Mouse (Mus musculus) left cerebral cortex, adult 18-20 months (tissue): Measurements from ENCODE around the gene Arfip1. TPM values are rescaled to one million over a fixed set of nuclear protein-coding genes. Genes with fewer than 3 reads are reported as not detected.

Experiments
- DNase-seq, 2 experiments: peaks; one replicate each; pipeline ENCODE4 v3.0.0; 2021 to 2022; ENCODE audit warnings: low spot score in 2 of 2, mixed read lengths in 1 of 2
- total RNA-seq, 2 experiments: library from RNA; stranded (reverse); gene quantifications; 2 replicates each; pipeline ENCODE4 v1.2.3; 2021

The Arfip1 gene
- total RNA-seq, 2 experiments from 2014 or later: 18.2 to 20.1 TPM

DNA sequence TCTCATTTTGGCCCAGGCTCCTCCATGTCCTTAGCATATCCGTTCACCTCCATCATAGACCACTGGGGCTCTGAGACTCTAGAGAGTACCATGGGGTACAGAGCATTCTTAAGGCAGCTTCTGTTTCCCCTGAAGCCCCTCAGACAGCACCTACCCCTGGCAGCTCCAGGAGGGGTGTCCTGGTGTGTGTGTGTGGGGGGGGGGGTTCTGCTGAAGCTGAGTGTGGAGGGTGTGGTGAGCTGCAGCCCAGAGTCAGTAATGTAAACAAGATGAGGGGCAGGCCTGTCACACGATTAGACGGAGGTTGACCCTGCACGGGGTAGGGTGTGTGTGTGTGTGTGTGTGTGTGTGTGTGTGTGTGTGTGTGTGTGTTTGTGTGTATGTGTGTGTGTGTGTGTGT is 120.7 kb downstream of the Arfip1 start:
- no peak for DNase-seq

DNA sequence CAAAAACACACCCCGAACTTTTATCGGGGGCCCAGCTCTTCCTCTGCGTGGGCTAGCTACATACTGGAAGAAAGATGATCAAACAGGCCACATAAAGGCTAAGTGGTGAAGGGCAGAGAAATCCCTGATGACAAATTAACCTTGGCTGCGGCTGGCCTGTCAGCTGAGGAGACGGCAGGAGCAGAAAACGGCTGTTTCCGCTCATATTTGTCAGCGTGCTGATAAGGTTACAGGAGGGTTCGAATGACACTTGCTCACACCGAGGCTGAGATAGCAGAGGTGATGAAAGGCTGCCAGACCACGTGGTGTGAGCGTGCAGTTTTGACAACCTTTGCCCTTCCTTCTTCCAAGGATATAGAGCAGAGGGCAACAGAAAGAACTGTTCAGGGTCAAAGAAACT is 121.5 kb downstream of the Arfip1 start:
- no peak for DNase-seq

DNA sequence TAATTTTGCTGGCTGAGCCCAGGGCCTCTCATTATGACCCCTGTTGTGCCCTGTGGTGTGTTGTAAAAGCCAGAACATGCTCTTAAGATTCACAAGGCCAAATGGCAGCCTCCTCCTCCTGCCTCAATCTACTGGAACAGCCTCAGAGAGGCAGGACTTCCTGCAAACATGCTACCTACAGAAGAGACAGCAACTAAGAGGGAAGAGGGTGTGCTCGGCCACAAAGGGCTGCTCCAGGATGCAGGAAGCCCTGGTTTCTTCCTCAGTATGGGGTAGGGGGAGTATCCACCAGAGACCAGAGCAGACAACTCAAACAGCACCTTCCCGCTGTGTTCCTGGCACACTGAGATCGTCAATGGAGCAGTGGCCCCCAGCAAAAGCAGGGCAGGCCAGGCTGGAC is 121.9 kb downstream of the Arfip1 start:
- DNase-seq: no peak

DNA sequence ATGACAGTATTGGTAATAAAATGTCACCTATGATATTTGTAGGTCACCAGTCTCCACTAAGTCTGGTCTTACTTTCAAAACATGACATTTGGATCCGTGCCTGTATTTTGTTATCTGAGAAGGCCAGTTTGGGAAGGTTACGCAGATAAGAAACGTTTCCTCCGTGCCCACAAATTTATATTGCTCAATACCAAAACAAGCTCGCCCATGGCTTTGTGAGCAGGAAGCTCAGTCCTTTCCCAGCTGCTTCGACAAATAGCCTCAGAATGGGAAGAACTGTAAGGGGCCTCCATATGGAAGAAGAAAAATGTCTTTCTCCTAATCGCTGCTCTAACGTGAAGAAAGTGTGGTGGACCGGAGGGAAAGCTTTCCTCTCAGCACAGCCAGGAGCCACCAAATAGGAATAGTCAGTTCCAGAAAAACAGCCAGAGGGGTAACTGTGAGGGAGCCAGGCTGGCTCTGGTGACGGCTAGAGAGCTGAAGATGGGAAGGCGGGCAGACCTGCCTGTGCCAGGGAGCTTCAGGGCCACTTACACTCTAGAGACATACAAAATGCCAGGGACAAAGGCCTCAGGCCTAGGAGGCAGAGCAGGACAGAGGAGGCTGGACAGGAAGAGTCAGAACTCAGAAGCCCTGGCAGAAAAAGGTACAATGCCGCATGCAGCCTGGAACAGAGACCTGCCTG is 126.5 kb downstream of the Arfip1 start:
- no peak for DNase-seq

DNA sequence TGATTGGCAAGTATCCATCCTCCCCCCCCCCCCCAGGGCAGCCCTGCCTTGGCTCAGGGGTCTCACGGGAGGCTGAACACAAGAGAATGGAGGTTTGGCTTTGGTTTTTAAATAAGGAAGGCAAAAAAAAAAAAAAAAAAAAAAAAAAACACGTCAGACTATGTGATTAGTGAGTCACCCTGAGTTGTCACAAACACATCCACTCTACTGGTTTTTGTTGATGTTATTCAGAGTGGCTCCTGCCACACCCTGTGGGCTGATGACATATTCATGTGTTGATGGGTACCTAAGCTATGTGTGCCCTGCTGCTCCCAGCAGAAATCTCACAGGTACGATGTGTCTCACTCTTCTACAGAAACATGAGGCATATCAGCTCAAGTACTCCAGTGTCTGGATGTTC is 131.8 kb downstream of the Arfip1 start:
- DNase-seq: no peak

- no peak for DNase-seq
These were observed 133.4 kb downstream of the Arfip1 start for GRCm38 (mm10) chr3:84449015-84449414.

- no peak for DNase-seq
These were observed 134.6 kb downstream of the Arfip1 start for GRCm38 (mm10) chr3:84447803-84448202.

Other genes with a start within 250 kb of the Arfip1 start
- 1 to 10 TPM; 4.6 to 6.1 TPM for gene Fhdc1, start 102.2 kb downstream of the Arfip1 start, total RNA-seq
- under 1 TPM in 1 of 2 experiments, not detected in 1; 0.09 TPM for gene Tigd4, start 10.9 kb upstream of the Arfip1 start, total RNA-seq
- under 1 TPM; 0.28 to 0.37 TPM for gene Tmem154, start 83.6 kb upstream of the Arfip1 start, total RNA-seq
- 100 to 1,000 TPM; 224 to 233 TPM for gene Fbxw7, start 232.6 kb upstream of the Arfip1 start, total RNA-seq